Mouse (Mus musculus): Measurements from ENCODE around the gene Ankrd23. TPM values are rescaled to one million over a fixed set of nuclear protein-coding genes. Genes with fewer than 3 reads are reported as not detected.
A peak's percentile ranks its signal among the peaks of the same experiment; 100 is the strongest.

Gene Ankrd23
- polyA plus RNA-seq, 1 experiment from 2014 or later = 11.7 TPM

- TF ChIP-seq CTCF (IDR thresholded peaks at IDR 0.05; ENCODE audit: low read depth) = no peak
- Histone ChIP-seq H3K27me3 (ENCODE audit: insufficient read depth, low read length) (no peaks in the 10 kb centered on the region), H3K4me1 (ENCODE audit: insufficient read depth) (no peaks in the 10 kb centered on the region; the same call in 1 of the 2 replicates), H3K9me3 (ENCODE audit: low read depth, low read length) (no peaks in the 10 kb centered on the region), H3K27ac (ENCODE audit: low read depth) (no peak overlapping the region), H3K36me3 (ENCODE audit: insufficient read depth) (peaks cover 69% of the 10 kb centered on the region), H3K4me2 (no peak overlapping the region), H3K4me3 (ENCODE audit: low read depth, low read length) (no peak overlapping the region), H3K9ac (no peak overlapping the region)
- no peak for DNase-seq
- no peak for ATAC-seq (ENCODE audit: insufficient read depth)
- WGBS = 68% methylated on average over 11 of the region's 11 CpGs
Measured at GRCm38 (mm10) chr1:36519626-36520025, 17.1 kb downstream of the Ankrd23 start.

- Histone ChIP-seq H3K4me3 (ENCODE audit: low read depth, low read length) (no peak overlapping the region), H3K9ac (no peak overlapping the region), H3K27ac (ENCODE audit: low read depth) (no peak overlapping the region), H3K4me2 (no peak overlapping the region), H3K27me3 (ENCODE audit: insufficient read depth, low read length) (no peaks in the 10 kb centered on the region), H3K4me1 (ENCODE audit: insufficient read depth) (peaks cover 2% of the 10 kb centered on the region; the same call in 1 of the 2 replicates), H3K9me3 (ENCODE audit: low read depth, low read length) (no peaks in the 10 kb centered on the region), H3K36me3 (ENCODE audit: insufficient read depth) (peaks cover 56% of the 10 kb centered on the region)
- no peak for TF ChIP-seq CTCF (IDR thresholded peaks at IDR 0.05; ENCODE audit: low read depth)
- no peak for ATAC-seq (ENCODE audit: insufficient read depth)
- WGBS = 83% methylated on average over 3 of the region's 3 CpGs
- no peak for DNase-seq
Measured at GRCm38 (mm10) chr1:36518259-36518658, 18.4 kb downstream of the Ankrd23 start.

- H3K9ac ChIP-seq = no peak overlapping the region
- no peak overlapping the region for H3K27ac ChIP-seq (ENCODE audit: low read depth)
- H3K27me3 ChIP-seq (ENCODE audit: insufficient read depth, low read length) = no peaks in the 10 kb centered on the region
- peak; percentile 56 for TF ChIP-seq CTCF (IDR thresholded peaks at IDR 0.05; ENCODE audit: low read depth)
- ATAC-seq (ENCODE audit: insufficient read depth) (no peak), DNase-seq (peak; percentile 58)
- peaks cover 12% of the 10 kb centered on the region; the same call in 1 of the 2 replicates for H3K36me3 ChIP-seq (ENCODE audit: insufficient read depth)
- H3K4me3 ChIP-seq (ENCODE audit: low read depth, low read length) = peak overlapping the region; percentile 94
- peak overlapping the region; percentile 97 for H3K4me2 ChIP-seq
- no peaks in the 10 kb centered on the region for H3K9me3 ChIP-seq (ENCODE audit: low read depth, low read length)
- peaks cover 6% of the 10 kb centered on the region; the same call in 1 of the 2 replicates for H3K4me1 ChIP-seq (ENCODE audit: insufficient read depth)
- WGBS = 44% methylated on average over 2 of the region's 2 CpGs
Measured at GRCm38 (mm10) chr1:36513718-36514117, 23.0 kb downstream of the Ankrd23 start.

GRCm38 (mm10) chr1:36513310-36513709, 23.4 kb downstream of the Ankrd23 start:
- peak overlapping the region; percentile 94 for H3K4me3 ChIP-seq (ENCODE audit: low read depth, low read length)
- H3K27me3 ChIP-seq (ENCODE audit: insufficient read depth, low read length) = no peaks in the 10 kb centered on the region
- TF ChIP-seq CTCF (IDR thresholded peaks at IDR 0.05; ENCODE audit: low read depth) = no peak
- H3K9me3 ChIP-seq (ENCODE audit: low read depth, low read length) = no peaks in the 10 kb centered on the region
- H3K4me1 ChIP-seq (ENCODE audit: insufficient read depth) = peaks cover 6% of the 10 kb centered on the region; the same call in 1 of the 2 replicates
- peak overlapping the region; percentile 82 for H3K9ac ChIP-seq
- no peak for ATAC-seq (ENCODE audit: insufficient read depth)
- H3K36me3 ChIP-seq (ENCODE audit: insufficient read depth) = peaks cover 11% of the 10 kb centered on the region; the same call in 1 of the 2 replicates
- 0% methylated on average over 1 of the region's 1 CpGs for WGBS
- DNase-seq = peak; percentile 42
- peak overlapping the region; percentile 97 for H3K4me2 ChIP-seq
- H3K27ac ChIP-seq (ENCODE audit: low read depth) = no peak overlapping the region

GRCm38 (mm10) chr1:36512966-36513280, 23.8 kb downstream of the Ankrd23 start:
- H3K36me3 ChIP-seq (ENCODE audit: insufficient read depth) = peaks cover 8% of the 10 kb centered on the region; the same call in 1 of the 2 replicates
- peak overlapping the region; percentile 82 for H3K9ac ChIP-seq
- WGBS = 2% methylated on average over 16 of the region's 16 CpGs
- H3K4me1 ChIP-seq (ENCODE audit: insufficient read depth) = peaks cover 6% of the 10 kb centered on the region; the same call in 1 of the 2 replicates
- H3K27me3 ChIP-seq (ENCODE audit: insufficient read depth, low read length) = no peaks in the 10 kb centered on the region
- H3K9me3 ChIP-seq (ENCODE audit: low read depth, low read length) = no peaks in the 10 kb centered on the region
- no peak for DNase-seq
- ATAC-seq (ENCODE audit: insufficient read depth) = no peak
- H3K4me3 ChIP-seq (ENCODE audit: low read depth, low read length) = peak overlapping the region; percentile 94
- 0 out of 2 replicates have a peak overlapping the region, but pooled peaks have one; percentile 97 for H3K27ac ChIP-seq (ENCODE audit: low read depth)
- no peak for TF ChIP-seq CTCF (IDR thresholded peaks at IDR 0.05; ENCODE audit: low read depth)
- H3K4me2 ChIP-seq = peak overlapping the region; percentile 97

- H3K27ac ChIP-seq (ENCODE audit: low read depth) = peak overlapping the region; percentile 97
- H3K4me2 ChIP-seq = peak overlapping the region; percentile 97
- TF ChIP-seq CTCF (IDR thresholded peaks at IDR 0.05; ENCODE audit: low read depth) = no peak
- H3K9me3 ChIP-seq (ENCODE audit: low read depth, low read length) = no peaks in the 10 kb centered on the region
- peaks cover 8% of the 10 kb centered on the region; the same call in 1 of the 2 replicates for H3K36me3 ChIP-seq (ENCODE audit: insufficient read depth)
- under 1% methylated on average over 123 of the region's 126 CpGs for WGBS
- DNase-seq (peak; percentile 69), ATAC-seq (ENCODE audit: insufficient read depth) (peak; percentile 71)
- H3K9ac ChIP-seq = peak overlapping the region; percentile 82
- H3K27me3 ChIP-seq (ENCODE audit: insufficient read depth, low read length) = no peaks in the 10 kb centered on the region
- H3K4me3 ChIP-seq (ENCODE audit: low read depth, low read length) = peak overlapping the region; percentile 94
- peaks cover 6% of the 10 kb centered on the region; the same call in 1 of the 2 replicates for H3K4me1 ChIP-seq (ENCODE audit: insufficient read depth)
Measured at GRCm38 (mm10) chr1:36512089-36512965, 24.4 kb downstream of the Ankrd23 start.
